Mouse (Mus musculus): ENCODE measurements around the gene Dvl1.

Gene Dvl1

GRCm38 (mm10) chr4:155846871-155847578 lies at the start of gene Dvl1:
Dvl1 (plus strand) TSS chr4:155847402.
- DNase-seq (ENCODE audit: extremely low read depth, low read depth, low spot score): no peak

GRCm38 (mm10) chr4:155802075-155802474 lies 45.1 kb upstream of the Dvl1 start:
- DNase-seq (ENCODE audit: extremely low read depth, low read depth, low spot score): no peak

GRCm38 (mm10) chr4:155802741-155803339 lies 44.4 kb upstream of the Dvl1 start, which contains the start of gene Mrpl20:
Mrpl20 (plus strand) TSS chr4:155802878.
- no peak for DNase-seq (ENCODE audit: extremely low read depth, low read depth, low spot score)

- DNase-seq (ENCODE audit: extremely low read depth, low read depth, low spot score): no peak
These were observed 43.7 kb upstream of the Dvl1 start for GRCm38 (mm10) chr4:155803340-155804041.

- DNase-seq (ENCODE audit: extremely low read depth, low read depth, low spot score): no peak
These were observed 39.4 kb upstream of the Dvl1 start for GRCm38 (mm10) chr4:155807841-155808240.

GRCm38 (mm10) chr4:155811929-155812664 lies 35.1 kb upstream of the Dvl1 start, which contains the start of gene Ccnl2:
Ccnl2 (plus strand) TSS chr4:155812489.
- peak; percentile 46 for DNase-seq (ENCODE audit: extremely low read depth, low read depth, low spot score)

- DNase-seq (ENCODE audit: extremely low read depth, low read depth, low spot score): no peak
These were observed 34.5 kb upstream of the Dvl1 start for GRCm38 (mm10) chr4:155812665-155813181.

- DNase-seq (ENCODE audit: extremely low read depth, low read depth, low spot score): no peak
These were observed 29.7 kb upstream of the Dvl1 start for GRCm38 (mm10) chr4:155817533-155817932.

GRCm38 (mm10) chr4:155821025-155821424 lies 26.2 kb upstream of the Dvl1 start:
- DNase-seq (ENCODE audit: extremely low read depth, low read depth, low spot score): no peak

GRCm38 (mm10) chr4:155823443-155823842 lies 23.8 kb upstream of the Dvl1 start:
- no peak for DNase-seq (ENCODE audit: extremely low read depth, low read depth, low spot score)

- DNase-seq (ENCODE audit: extremely low read depth, low read depth, low spot score): peak; percentile 95
These were observed 17.3 kb upstream of the Dvl1 start for GRCm38 (mm10) chr4:155829866-155830265.

GRCm38 (mm10) chr4:155830596-155830995 lies 16.6 kb upstream of the Dvl1 start:
- no peak for DNase-seq (ENCODE audit: extremely low read depth, low read depth, low spot score)

GRCm38 (mm10) chr4:155831205-155831766 lies 15.9 kb upstream of the Dvl1 start, which contains the start of gene Aurkaip1:
Aurkaip1 (plus strand) TSS chr4:155831272.
- DNase-seq (ENCODE audit: extremely low read depth, low read depth, low spot score): peak; percentile 56

GRCm38 (mm10) chr4:155831831-155832230 lies 15.4 kb upstream of the Dvl1 start:
- DNase-seq (ENCODE audit: extremely low read depth, low read depth, low spot score): no peak

- DNase-seq (ENCODE audit: extremely low read depth, low read depth, low spot score): no peak
These were observed 14.9 kb upstream of the Dvl1 start for GRCm38 (mm10) chr4:155832321-155832720.

- no peak for DNase-seq (ENCODE audit: extremely low read depth, low read depth, low spot score)
These were observed 14.0 kb upstream of the Dvl1 start for GRCm38 (mm10) chr4:155833234-155833633.

GRCm38 (mm10) chr4:155833836-155834235 lies 13.4 kb upstream of the Dvl1 start:
- no peak for DNase-seq (ENCODE audit: extremely low read depth, low read depth, low spot score)

- no peak for DNase-seq (ENCODE audit: extremely low read depth, low read depth, low spot score)
These were observed 9.7 kb upstream of the Dvl1 start for GRCm38 (mm10) chr4:155837404-155838010.

- DNase-seq (ENCODE audit: extremely low read depth, low read depth, low spot score): no peak
These were observed 8.7 kb upstream of the Dvl1 start for GRCm38 (mm10) chr4:155838187-155839153.
